Mouse (Mus musculus) small intestine, adult 2 months (tissue): ENCODE measurements around the gene Cul4a.

Source experiments
- CTCF ChIP-seq: fragments of 200-500 bp; IDR thresholded peaks from 2 replicates; pipeline ENCODE4 v1.5.1; 2012; ENCODE audit warnings: low read depth, mild to moderate bottlenecking, control low read depth, inconsistent platforms, low read length, moderate library complexity, mixed read lengths; ENCODE audit not compliant: insufficient replicate concordance, insufficient read length; ENCODE audit errors: extremely low read depth
- POLR2A ChIP-seq: fragments of 200-500 bp; IDR thresholded peaks from 2 replicates; pipeline ENCODE4 v1.6.1; 2012; ENCODE audit warnings: low read depth, mild to moderate bottlenecking, control low read depth, inconsistent platforms, low read length, moderate library complexity

DNA sequence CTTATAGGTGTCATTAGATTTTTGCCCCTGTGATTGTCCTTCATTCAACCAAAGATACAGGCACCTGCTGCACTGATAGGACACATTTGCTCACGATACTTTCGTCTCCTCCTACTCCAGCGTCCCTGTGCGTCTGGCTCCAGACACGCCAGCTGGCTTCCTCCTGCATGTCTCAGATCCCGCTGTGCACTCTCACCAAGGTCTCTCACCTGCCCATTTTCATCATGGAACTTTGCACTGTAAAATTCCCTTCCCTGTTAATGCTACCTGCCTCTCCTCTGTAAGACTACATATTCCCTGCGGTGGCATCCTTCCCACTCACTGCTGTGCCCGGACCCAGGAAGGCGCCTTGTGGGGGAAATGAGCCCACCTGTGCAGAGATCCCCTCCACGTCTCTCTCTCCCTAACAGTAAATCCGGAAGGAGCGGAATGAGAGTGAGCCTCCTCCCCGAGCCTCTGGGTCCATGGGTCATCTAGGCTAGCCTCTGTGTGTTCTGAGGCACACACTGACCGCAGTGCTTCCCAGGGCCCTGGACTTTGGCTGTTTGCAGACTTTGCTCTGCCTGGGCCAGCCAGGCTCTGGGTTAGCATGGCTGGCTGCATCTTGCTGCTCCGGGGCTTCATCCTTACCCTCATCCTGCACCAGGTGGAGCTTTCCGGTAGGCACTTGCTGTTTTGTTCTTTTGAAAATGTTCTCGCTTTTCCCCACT is 44.8 kb upstream of the Cul4a start, which contains the start of gene Proz:
- no peak for TF ChIP-seq POLR2A
- no peak for TF ChIP-seq CTCF
